Mouse (Mus musculus) liver, embryonic 13.5 days (tissue): ENCODE data around the gene Galp. TPM values are rescaled to one million over a fixed set of nuclear protein-coding genes. Genes with fewer than 3 reads are reported as not detected.
"Not testable (repeated sequence)": the region's sequence is repeated elsewhere in the genome, so short reads cannot be mapped to it uniquely, and the experiment has no call there.

ENCODE experiments used
- ATAC-seq: fragments of 200-750 bp; cut with Nextera tagmentation; 2 replicates; pipeline ENCODE4 v1.8.0; 2017; ENCODE audit warnings: low read depth, mild to moderate bottlenecking, moderate number of reproducible peaks, moderate library complexity
- DNase-seq: peaks from one replicate; pipeline ENCODE4 v3.0.0; 2022
- H3K27ac ChIP-seq: fragments of 300-500 bp; sonication (generic); 2 replicates; pipeline ENCODE4 v1.5.1; 2015; ENCODE audit warnings: moderate library complexity, mild to moderate bottlenecking, inconsistent platforms
- H3K27me3 ChIP-seq: fragments of 300-500 bp; sonication (generic); 2 replicates; pipeline ENCODE4 v1.6.1; 2015; ENCODE audit warnings: mild to moderate bottlenecking, inconsistent platforms
- H3K36me3 ChIP-seq: fragments of 300-500 bp; sonication (generic); 2 replicates; pipeline ENCODE4 v1.6.1; 2015; ENCODE audit warnings: mild to moderate bottlenecking, inconsistent platforms
- H3K4me1 ChIP-seq: fragments of 300-500 bp; sonication (generic); replicated peaks from 2 replicates; pipeline ENCODE4 v1.6.1; 2015; ENCODE audit warnings: inconsistent platforms
- H3K4me2 ChIP-seq: fragments of 300-500 bp; sonication (generic); 2 replicates; pipeline ENCODE4 v1.6.1; 2015; ENCODE audit warnings: inconsistent platforms, mild to moderate bottlenecking, moderate library complexity
- H3K4me3 ChIP-seq: fragments of 300-500 bp; sonication (generic); replicated peaks from 2 replicates; pipeline ENCODE4 v1.5.1; 2015; ENCODE audit warnings: mild to moderate bottlenecking, inconsistent platforms
- H3K9ac ChIP-seq: fragments of 300-500 bp; sonication (generic); 2 replicates; pipeline ENCODE4 v1.6.1; 2015; ENCODE audit warnings: mild to moderate bottlenecking, inconsistent platforms
- H3K9me3 ChIP-seq: fragments of 300-500 bp; sonication (generic); replicated peaks from 2 replicates; pipeline ENCODE4 v1.6.1; 2016; ENCODE audit warnings: inconsistent platforms
- WGBS: fragments of 180-500 bp; shearing (Covaris S2); methylation state at CpG from one replicate; pipeline ENCODE4 v1.1.7; 2015; ENCODE audit not compliant: insufficient replicate concordance; 5-methylcytosine and 5-hydroxymethylcytosine counted together
- polyA plus RNA-seq: library from polyadenylated mRNA; unstranded; fragments of >200 nt; fragmentation: Nextera tagmentation; extraction: Ambion mirVana; gene quantifications from 2 replicates; pipeline ENCODE4 v1.2.1, GENCODE M21; 2015

Galp gene
- polyA plus RNA-seq, 1 experiment from 2014 or later, result not detected

DNA sequence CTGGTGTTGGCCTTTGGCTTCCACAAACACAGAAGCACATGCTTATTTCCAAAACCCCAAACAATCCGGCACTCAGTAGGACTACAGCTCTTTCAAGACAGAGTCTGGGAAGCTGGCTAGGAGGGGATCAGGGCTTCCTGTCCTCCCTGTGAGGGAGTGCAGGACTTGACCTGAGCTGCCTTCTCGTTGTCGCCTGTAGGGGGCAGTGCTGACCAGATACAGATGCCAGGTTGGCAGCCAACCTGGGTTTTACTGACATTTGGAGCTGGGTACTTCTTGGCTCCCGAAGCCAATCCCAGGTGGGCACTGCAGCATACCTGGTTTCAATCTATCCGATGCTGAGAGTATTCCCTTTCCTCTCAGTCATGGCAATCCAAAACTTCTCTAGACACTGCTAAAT is 16.3 kb downstream of the Galp start:
- no peaks in the 10 kb centered on the region for H3K4me1 ChIP-seq
- H3K9ac ChIP-seq, result no peak overlapping the region
- no peaks in the 10 kb centered on the region for H3K27me3 ChIP-seq
- H3K4me2 ChIP-seq, result no peak overlapping the region
- no peaks in the 10 kb centered on the region for H3K36me3 ChIP-seq
- ATAC-seq (no peak), DNase-seq (peak; percentile 9)
- H3K27ac ChIP-seq, result no peak overlapping the region
- H3K4me3 ChIP-seq, result no peak overlapping the region
- 42% methylated on average over 5 of the region's 5 CpGs for WGBS
- no peaks in the 10 kb centered on the region for H3K9me3 ChIP-seq

DNA sequence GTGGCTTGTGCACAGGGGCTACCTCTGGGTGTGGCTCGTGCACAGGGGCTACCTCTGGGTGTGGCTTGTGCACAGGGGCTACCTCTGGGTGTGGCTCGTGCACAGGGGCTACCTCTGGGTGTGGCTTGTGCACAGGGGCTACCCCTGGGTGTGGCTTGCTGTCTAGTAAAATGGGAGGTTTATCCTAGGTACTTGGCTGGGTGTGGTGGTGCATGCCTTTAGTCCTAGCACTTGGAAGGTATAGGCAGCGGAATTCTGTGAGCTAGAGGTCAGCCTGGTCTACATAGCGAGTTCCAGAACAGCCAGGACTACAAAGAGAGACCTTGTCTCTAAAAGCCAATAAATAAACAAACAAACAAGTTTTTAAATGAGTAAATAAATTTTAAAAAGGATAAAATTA is 17.8 kb downstream of the Galp start:
- ATAC-seq, H3K9me3 ChIP-seq, H3K4me3 ChIP-seq, H3K4me2 ChIP-seq, H3K27ac ChIP-seq, DNase-seq, H3K9ac ChIP-seq, H3K36me3 ChIP-seq, H3K4me1 ChIP-seq, H3K27me3 ChIP-seq: not testable (repeated sequence)
- 41% methylated on average over 4 of the region's 4 CpGs for WGBS

DNA sequence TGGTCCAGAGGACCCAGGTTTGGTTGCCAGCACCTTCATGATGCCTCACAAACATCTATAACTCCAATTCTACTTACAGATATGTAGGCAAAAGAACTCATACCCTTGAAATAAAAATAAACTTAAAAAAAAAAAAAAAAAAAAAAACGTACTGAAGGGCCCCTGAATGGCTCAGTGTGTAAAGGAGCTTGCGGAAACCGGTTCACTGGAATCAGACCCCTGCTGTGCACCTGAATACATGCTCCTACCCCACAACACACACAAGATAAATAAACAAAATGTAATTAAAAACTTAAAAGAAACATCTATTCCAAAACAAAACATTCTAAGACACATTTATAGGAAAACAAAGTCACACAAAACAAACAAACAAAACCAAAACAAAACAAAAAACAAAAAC is 23.3 kb downstream of the Galp start:
- H3K36me3 ChIP-seq, result no peaks in the 10 kb centered on the region
- 43% methylated on average over 3 of the region's 3 CpGs for WGBS
- no peak overlapping the region for H3K9ac ChIP-seq
- H3K9me3 ChIP-seq, result no peaks in the 10 kb centered on the region
- no peaks in the 10 kb centered on the region for H3K27me3 ChIP-seq
- no peak for ATAC-seq
- no peaks in the 10 kb centered on the region for H3K4me1 ChIP-seq
- H3K27ac ChIP-seq, result no peak overlapping the region
- H3K4me2 ChIP-seq, result no peak overlapping the region
- no peak overlapping the region for H3K4me3 ChIP-seq
- DNase-seq, result no peak

DNA sequence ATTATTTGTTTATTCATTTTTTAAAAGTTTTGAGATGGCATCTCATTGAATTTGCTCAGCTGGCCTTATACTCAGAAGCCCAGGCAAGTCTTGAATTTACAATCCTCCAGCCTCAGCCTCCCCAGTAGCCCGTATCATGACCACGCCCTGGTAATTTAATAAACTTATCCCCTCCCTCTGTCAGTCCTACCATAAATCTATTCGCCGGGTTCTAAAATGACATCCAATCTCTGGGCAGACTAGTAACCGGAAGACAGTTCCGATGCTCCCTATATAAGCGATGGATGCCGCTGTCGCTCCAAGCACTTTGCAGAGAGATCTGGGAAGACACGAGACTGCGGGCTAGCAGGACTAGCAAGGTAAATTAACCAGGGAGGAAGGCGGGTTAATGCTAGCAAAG is 25.1 kb downstream of the Galp start, which contains the start of gene Zscan5b:
Gene Zscan5b, plus strand, starts transcription at position 301 of the 400 bp plus-strand sequence.
- ATAC-seq, result no peak
- H3K27me3 ChIP-seq, result no peaks in the 10 kb centered on the region
- whole genome bisulfite sequencing, result 81% methylated on average over 12 of the region's 12 CpGs
- H3K9me3 ChIP-seq, result no peaks in the 10 kb centered on the region
- no peak for DNase-seq
- H3K36me3 ChIP-seq, result no peaks in the 10 kb centered on the region
- H3K4me3 ChIP-seq, result no peak within 1 kb of the TSS
- no peak within 1 kb of the TSS for H3K27ac ChIP-seq
- H3K4me1 ChIP-seq, result no peaks in the 10 kb centered on the region
- no peak within 1 kb of the TSS for H3K4me2 ChIP-seq
- no peak within 1 kb of the TSS for H3K9ac ChIP-seq

DNA sequence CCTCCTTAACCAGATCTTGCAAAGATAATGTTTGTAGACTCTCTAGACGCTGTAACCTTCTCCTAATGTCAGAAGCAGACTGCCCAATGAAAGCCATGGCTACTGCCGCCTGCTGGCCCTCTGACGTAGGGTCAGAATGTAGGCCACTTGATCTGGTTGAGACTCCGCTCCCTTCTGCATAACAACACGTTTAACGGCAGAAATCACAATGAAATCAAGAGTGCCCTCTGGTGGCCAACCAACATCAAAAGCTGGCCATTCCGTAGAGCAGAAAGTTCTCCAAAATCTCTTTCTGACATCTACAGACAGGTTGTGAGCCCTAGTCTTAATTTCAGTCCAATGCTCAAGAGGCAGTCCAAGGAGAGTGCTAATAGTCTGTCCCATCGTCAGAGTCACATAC is 31.6 kb downstream of the Galp start:
- not testable (repeated sequence) for H3K4me2 ChIP-seq, ATAC-seq, H3K4me1 ChIP-seq, H3K27me3 ChIP-seq, H3K36me3 ChIP-seq, H3K9me3 ChIP-seq, H3K27ac ChIP-seq, H3K9ac ChIP-seq, H3K4me3 ChIP-seq, DNase-seq
- WGBS, result 43% methylated on average over 8 of the region's 8 CpGs

DNA sequence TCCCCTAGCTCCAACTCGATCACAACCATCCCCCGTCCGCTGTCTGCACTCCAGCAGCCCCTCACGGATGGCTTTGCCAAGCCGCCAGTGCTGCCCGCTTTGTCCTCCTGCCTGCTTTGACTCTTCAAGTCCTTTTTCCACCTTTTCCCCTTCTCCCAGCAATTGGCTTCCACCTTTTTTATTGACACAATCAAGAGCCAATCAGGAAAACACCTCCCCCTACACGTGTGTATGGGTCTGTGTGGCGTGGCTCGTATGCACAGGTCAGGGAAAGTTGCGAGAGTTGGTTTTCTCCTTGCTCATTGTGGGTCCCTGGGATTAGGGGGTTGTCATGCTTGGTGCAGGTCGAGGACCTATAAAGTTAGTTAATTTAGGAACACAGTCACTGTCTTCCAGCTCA is 42.9 kb downstream of the Galp start:
- Histone ChIP-seq H3K9me3 (no peaks in the 10 kb centered on the region), H3K27me3 (no peaks in the 10 kb centered on the region), H3K36me3 (no peaks in the 10 kb centered on the region), H3K4me1 (no peaks in the 10 kb centered on the region), H3K4me2 (no peak overlapping the region), H3K9ac (no peak overlapping the region), H3K27ac (no peak overlapping the region), H3K4me3 (no peak overlapping the region)
- DNase-seq (no peak), ATAC-seq (no peak)
- 37% methylated on average over 11 of the region's 11 CpGs for WGBS

DNA sequence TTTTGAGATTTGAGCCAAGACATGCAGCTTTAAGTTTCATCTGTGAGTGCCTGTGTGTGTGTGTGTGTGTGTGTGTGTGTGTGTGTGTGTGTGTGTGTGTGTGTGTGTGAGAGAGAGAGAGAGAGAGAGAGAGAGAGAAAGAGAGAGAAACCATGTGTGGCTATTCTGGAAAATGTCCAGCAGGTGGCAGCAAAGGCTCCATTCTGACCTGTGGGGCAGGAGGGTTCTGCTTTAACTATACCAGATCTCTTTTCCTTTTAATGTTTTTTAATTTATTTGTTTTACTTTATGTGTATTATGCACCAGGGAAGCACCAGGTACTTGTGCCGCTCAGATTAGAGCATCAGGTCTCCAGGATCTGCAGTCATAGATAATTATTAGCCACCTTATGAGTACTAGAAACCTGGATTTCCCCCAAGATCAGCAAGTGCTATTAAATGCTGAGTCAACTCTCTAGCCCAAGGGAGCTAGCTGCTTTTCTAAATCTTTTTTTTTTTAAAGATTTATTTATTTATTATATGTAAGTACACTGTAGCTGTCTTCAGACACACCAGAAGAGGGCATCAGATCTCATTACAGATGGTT is 44.0 kb downstream of the Galp start:
- not testable (repeated sequence) for H3K9ac ChIP-seq, H3K27ac ChIP-seq, H3K4me2 ChIP-seq, H3K36me3 ChIP-seq, ATAC-seq, H3K4me3 ChIP-seq, H3K9me3 ChIP-seq, H3K27me3 ChIP-seq, H3K4me1 ChIP-seq
- peak; percentile 3 for DNase-seq
- WGBS, result 4% methylated on average over 1 of the region's 1 CpGs

DNA sequence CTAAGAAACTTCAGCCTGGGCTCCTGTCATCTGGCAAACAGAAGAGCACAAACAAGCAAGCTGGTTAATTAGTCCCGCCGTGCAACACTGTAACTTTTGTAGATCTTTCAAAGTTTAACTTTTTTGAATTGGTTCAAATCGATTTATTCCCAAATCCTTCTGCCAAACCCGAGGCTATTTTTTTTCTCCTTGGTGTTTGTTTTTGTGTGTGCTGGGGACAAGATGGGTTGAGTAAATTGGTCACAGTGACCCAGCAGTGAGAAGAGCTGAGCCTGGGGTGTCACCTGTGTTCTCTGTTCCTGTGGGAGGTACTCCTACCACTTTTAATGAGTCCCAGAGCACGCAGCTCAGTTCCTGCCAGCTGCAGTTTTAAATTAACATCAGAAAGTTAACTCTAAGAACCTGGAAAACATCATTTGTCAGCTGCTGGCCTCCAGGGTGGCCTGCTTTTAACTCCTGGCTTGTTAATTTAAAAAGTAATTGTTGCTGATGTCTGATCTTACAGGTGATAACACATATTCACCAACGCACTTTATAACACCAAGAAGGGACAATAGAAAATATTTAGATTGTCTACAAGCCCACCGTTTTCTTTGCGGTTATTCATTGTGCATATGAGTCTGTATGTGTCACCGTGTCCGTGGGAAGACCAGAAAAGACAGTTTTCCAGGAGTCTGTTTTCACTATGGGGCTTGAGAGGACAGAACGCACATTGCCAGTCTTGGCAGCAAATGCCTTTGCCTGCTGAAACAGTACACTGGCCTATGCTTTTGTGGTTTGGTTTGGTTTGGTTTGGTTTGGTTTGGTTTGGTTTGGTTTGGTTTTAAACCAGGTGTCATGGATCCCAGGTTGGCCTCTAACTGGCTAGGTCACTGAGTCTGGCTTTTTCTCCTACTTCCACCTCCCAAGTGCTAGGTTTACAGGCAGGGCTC is 47.7 kb downstream of the Galp start:
- 33% methylated on average over 11 of the region's 11 CpGs for WGBS
- DNase-seq (no peak), ATAC-seq (no peak)
- no peaks in the 10 kb centered on the region for H3K27me3 ChIP-seq
- H3K9me3 ChIP-seq, result no peaks in the 10 kb centered on the region
- no peak overlapping the region for H3K27ac ChIP-seq
- no peaks in the 10 kb centered on the region for H3K4me1 ChIP-seq
- no peak overlapping the region for H3K4me3 ChIP-seq
- no peaks in the 10 kb centered on the region for H3K36me3 ChIP-seq
- no peak overlapping the region for H3K4me2 ChIP-seq
- no peak overlapping the region for H3K9ac ChIP-seq

DNA sequence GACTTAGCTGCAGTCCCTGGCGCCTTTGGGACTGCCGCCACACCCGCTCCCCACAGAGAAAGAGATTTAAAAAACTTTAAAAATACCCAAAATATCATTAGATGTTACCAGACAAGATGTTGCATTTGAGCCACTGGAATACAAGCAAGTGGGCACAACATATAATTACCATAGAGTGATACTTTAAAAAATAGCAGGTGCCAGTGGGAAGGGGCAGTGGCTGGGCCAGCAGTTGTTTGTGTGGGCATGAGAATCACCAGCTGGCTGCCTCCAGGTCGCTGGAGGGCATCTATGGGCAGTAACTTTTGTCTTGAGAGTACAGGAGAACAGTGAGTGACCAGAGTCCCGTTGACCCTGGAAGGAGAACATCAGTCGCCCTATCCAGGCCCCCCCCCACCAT is 55.5 kb downstream of the Galp start, which contains the start of gene Epp13:
Gene Epp13, plus strand, starts transcription at position 301 of the 400 bp plus-strand sequence.
- H3K36me3 ChIP-seq, result no peaks in the 10 kb centered on the region
- H3K4me3 ChIP-seq, result no peak within 1 kb of the TSS
- H3K27me3 ChIP-seq, result no peaks in the 10 kb centered on the region
- no peak within 1 kb of the TSS for H3K4me2 ChIP-seq
- no peak within 1 kb of the TSS for H3K27ac ChIP-seq
- WGBS, result 59% methylated on average over 6 of the region's 6 CpGs
- no peak for ATAC-seq
- H3K9ac ChIP-seq, result no peak within 1 kb of the TSS
- no peaks in the 10 kb centered on the region for H3K9me3 ChIP-seq
- no peaks in the 10 kb centered on the region for H3K4me1 ChIP-seq
- DNase-seq, result no peak

DNA sequence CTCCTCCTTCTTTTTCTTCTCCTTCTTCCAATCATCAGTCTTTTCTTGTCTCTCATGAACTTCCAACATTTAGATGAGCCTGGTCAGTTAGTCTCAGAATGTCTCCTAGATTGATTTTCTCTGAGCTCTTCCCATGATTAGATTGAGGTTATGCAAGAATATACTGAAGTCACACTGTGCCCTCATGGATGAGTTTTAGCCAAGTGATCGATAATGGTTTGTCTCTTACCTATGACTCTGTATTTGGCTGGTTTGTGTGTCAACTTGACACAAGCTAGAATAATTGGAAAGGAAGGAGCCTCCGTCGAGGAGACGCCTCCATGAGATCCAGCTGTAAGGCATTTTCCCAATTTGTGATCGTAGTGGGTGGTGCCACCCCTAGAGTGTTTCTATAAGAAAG is 57.6 kb downstream of the Galp start:
- Histone ChIP-seq H3K27ac (no peak overlapping the region), H3K9me3 (no peaks in the 10 kb centered on the region), H3K4me3 (no peak overlapping the region), H3K4me2 (no peak overlapping the region), H3K27me3 (no peaks in the 10 kb centered on the region), H3K36me3 (no peaks in the 10 kb centered on the region), H3K4me1 (no peaks in the 10 kb centered on the region), H3K9ac (no peak overlapping the region)
- DNase-seq (no peak), ATAC-seq (no peak)
- 76% methylated on average over 5 of the region's 5 CpGs for WGBS

DNA sequence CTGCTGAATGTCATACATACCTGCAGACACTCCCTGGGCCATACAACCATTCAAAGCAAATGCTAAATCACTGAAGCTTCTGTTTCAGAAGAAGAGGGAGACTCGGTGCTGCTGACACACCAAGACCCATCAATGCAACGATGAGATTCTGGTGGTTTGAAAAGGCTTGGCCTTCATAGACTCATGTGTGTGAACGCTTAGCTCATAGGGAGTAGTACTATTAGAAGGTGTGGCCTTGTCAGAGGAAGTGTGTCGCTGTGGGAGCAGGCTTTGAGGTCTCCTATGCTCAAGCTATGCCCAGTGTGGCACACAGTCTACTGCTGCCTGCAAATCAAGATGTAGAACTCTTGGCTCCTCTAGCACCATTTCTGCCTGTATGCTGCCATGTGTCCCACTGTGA is 60.5 kb downstream of the Galp start:
- ATAC-seq (no peak), DNase-seq (no peak)
- no peaks in the 10 kb centered on the region for H3K36me3 ChIP-seq
- no peaks in the 10 kb centered on the region for H3K4me1 ChIP-seq
- H3K9ac ChIP-seq, result no peak overlapping the region
- no peaks in the 10 kb centered on the region for H3K9me3 ChIP-seq
- no peak overlapping the region for H3K27ac ChIP-seq
- no peak overlapping the region for H3K4me2 ChIP-seq
- whole genome bisulfite sequencing, result 56% methylated on average over 4 of the region's 4 CpGs
- no peak overlapping the region for H3K4me3 ChIP-seq
- H3K27me3 ChIP-seq, result no peaks in the 10 kb centered on the region
